Mouse (Mus musculus): ENCODE data around the gene Wnt9b. TPM values are rescaled to one million over a fixed set of nuclear protein-coding genes. Genes with fewer than 3 reads are reported as not detected.
"Not testable (repeated sequence)": the region's sequence is repeated elsewhere in the genome, so short reads cannot be mapped to it uniquely, and the experiment has no call there.

Gene Wnt9b
- under 1 TPM in 1 of 2 experiments, not detected in 1; 0.08 TPM for total RNA-seq (2021)

- no peak for DNase-seq (ENCODE audit: extremely low spot score in 1 of 2, low spot score in 2 of 2)
- intact Hi-C loops (cut with DNase I): no loop called here
Measured at GRCm38 (mm10) chr11:103749306-103750089, at the start of gene Wnt9b. TSS of gene Wnt9b (minus strand) at chr11:103749821.

DNA sequence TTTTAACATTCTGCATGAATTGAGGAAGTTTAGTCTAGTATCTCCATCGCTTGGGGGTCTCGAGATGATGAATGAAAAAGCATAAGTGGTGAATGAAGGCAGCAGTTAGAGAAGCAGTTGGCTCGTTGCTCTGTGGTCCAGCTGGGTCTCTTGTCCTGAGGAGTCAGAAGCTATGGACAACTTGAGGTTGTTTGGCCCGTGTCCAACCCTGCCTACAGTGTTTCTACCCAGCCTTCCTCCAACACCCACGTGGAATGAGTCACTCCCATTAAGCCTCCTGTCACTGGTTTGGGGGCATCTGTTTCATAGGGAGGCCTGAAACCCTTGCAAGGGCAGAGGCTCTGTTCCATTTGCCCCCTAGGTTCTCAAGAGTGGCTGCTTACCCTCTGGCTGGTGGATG lies 40.3 kb upstream of the Wnt9b start:
- no peak for DNase-seq (ENCODE audit: extremely low spot score in 1 of 2, low spot score in 2 of 2)
- intact Hi-C loops (cut with DNase I): no loop called here

DNA sequence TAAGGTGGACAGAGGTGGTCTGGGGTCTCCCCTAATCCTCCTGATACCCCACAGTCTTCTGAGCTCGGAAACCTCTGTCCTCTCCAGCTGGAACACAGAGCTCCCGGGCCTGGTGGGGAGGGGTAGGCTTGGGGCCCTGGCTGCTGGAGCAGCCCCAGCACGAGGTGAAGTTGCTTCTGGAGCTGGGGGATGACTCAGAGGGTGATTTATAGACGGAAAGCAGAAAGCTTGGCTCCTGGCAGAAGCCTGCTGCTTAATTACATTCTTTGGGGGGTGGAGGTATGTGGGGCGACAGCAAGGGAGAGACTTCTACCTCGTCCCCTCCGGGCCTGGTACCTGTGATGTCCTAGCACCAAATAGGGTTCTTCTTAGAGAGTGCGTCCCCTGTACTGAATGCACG lies 30.5 kb upstream of the Wnt9b start:
- no peak for DNase-seq (ENCODE audit: extremely low spot score in 1 of 2, low spot score in 2 of 2)
- intact Hi-C loops (cut with DNase I): no loop called here

DNA sequence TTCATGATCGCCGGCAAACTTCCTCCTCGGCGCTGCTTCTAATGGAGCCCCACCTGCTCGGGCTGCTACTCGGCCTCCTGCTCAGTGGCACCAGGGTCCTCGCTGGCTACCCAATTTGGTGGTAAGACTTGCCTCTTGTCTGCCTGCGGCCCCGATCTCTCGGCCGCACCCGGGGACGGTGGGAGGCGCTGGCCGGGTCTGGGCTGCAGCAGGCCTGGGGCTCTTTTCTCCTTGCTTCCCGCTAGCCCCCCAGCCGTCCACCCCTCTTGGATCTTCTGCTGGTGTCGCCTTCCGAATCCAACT lies 24.6 kb upstream of the Wnt9b start:
- intact Hi-C loops (cut with DNase I): no loop called here
- no peak for DNase-seq (ENCODE audit: extremely low spot score in 1 of 2, low spot score in 2 of 2)

- intact Hi-C loops (cut with DNase I): no loop called here
- DNase-seq (ENCODE audit: extremely low spot score in 1 of 2, low spot score in 2 of 2): no peak
Measured at GRCm38 (mm10) chr11:103773387-103774227, 24.0 kb upstream of the Wnt9b start, which contains the start of gene Wnt3. TSS of gene Wnt3 (plus strand) at chr11:103774150.

DNA sequence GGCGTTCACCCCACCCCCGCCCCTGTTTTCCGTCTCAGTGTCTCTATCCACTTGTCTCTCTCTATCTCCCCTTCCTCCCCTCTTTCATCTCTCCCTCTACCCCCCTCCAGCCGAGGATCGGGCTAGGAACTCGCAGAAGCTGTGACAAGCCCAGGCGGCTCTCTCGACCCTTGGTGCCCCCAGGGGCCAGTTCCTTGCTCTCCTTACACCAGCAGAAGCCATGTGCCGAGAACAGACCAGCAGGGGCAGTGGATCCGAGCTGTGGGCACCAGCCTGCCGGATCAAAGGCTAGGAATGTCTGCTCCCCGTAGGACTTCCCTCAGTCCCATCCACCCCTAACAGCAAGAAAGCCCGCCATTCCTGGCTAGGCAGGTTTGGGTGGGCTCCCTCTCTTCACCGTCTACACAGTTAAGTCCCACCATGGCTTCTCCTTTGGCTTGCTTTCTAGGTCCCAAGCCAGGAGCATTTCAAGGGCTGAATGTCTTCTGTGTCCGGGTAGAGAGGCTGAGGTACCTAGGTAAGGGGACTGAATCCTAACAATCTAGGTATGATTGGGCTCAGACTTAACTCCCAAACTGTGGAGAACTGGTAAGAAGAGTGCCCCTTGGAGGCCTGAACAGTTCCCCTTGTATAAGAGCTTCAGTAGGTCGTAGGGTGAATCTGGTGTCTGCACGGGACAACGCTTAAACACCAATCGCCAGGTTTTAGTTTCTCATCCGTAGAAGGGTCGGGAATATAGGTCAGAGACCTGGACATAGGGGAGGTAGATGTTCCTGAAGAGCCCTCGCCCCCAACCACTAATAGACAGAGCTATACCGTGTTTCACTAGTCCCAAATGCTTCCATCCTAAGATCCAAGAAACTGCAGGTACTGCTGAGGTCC lies 23.1 kb upstream of the Wnt9b start:
- intact Hi-C loops (cut with DNase I): no loop called here
- DNase-seq (ENCODE audit: extremely low spot score in 1 of 2, low spot score in 2 of 2): no peak

GRCm38 (mm10) chr11:103771160-103771817 lies 21.7 kb upstream of the Wnt9b start:
- DNase-seq (ENCODE audit: extremely low spot score in 1 of 2, low spot score in 2 of 2): no peak
- intact Hi-C loops (cut with DNase I): no loop called here

DNA sequence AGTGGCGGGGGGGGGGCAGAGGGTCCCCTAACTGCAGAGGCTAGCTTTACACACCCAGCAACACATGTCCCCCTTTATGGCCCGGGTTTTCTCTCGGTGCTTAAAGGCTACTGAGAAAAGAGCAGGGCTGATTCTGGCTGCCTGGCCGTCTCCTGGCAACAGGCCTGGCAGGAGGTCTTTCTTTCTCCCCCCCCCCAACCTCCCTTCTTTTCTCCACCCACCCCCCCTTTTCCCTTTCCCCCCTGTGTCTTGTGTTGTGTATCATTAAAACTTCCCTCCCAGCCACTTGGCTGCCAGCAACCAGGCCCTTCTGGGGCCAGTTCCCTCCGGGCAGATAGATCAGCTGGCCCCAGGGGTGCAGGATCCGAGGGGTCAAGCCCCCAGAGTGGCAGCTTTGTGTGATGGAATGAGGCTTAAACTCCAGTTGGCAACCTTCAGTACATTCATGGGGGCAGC lies 16.0 kb upstream of the Wnt9b start:
- no peak for DNase-seq (ENCODE audit: extremely low spot score in 1 of 2, low spot score in 2 of 2)
- intact Hi-C loops (cut with DNase I): no loop called here

DNA sequence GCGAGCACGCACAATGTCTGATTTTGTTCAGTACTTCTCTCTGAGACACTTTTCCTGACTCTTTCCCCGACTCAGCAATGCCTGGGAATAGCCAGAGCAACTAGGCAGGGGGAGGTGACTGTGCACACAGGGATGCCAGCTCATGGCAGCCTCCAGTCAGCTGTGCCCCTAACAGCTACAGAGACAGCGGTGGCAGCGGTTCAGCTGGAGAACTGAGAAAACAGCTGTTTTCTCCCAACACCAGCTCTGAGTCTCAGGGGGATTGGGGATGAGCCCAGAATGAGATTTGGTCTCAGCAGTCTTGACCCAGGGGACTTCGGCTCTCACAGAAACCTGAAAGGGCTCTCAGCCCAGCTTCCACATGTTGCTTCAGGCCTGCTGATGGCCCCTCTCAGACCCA lies 15.0 kb upstream of the Wnt9b start:
- intact Hi-C loops (cut with DNase I): loop anchor here (5.0 kb wide), 1 partner anchor 433 kb away; no protein-coding TSS in a partner anchor
- no peak for DNase-seq (ENCODE audit: extremely low spot score in 1 of 2, low spot score in 2 of 2)

DNA sequence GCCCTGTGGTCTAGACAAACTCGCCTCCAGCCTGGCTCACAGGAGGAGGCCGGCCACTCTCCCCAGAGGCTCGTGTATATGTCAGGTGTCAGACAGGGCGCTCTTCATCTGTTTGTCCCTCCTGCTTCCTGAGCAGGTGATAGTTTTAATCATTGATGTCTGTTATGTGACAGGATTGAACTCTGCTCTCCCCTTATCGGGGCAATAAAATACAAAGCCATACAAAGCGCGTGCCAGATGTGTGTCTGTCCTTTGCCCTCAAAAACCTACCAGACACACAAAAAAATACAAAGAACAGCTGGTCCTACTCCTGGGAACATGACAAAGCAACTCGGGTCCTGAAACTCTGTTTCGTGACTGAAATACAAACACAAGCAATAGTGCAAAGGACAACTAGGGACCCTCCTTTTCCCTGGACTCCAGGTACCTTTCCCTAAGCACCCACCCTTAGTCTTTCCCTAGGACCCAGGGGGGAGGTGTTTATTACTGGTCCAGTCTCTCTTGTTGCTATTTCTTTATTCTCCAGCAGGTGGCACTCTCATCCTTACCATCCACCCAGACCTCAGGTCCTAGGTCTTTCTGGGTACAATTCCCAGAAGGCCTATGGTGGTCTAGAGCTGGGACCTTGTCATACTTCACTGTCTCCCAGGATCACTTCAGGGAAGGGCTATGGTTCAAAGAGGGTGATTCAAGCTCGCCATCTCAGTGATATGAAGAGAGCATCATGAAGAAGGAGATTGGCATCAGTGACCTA lies 14.0 kb upstream of the Wnt9b start:
- DNase-seq (ENCODE audit: extremely low spot score in 1 of 2, low spot score in 2 of 2): peak in 1 of 2 experiments; percentile 61
- intact Hi-C loops (cut with DNase I): loop anchor here (1.0 to 5.0 kb wide), 2 partner anchors 148 to 434 kb away; no protein-coding TSS in a partner anchor

DNA sequence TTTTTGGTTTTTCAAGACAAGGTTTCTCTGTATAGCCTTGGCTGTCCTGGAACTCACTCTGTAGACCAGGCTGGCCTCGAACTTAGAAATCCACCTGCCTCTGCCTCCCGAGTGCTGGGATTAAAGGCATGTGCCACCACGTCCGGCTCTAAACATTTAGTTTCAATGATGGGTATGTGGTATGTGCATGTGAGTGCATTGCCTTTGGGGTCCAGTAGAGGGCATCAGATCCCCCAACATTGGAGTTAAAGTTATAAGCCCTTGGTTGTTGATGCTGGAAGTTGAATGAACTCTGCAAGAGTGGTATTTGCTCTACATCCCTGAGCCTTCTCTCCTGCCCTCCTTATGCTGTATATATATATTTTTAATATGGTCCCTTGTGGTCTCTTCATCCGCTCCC lies 11.3 kb upstream of the Wnt9b start:
- intact Hi-C loops (cut with DNase I): loop anchor here (5.0 kb wide), 1 partner anchor 436 kb away; no protein-coding TSS in a partner anchor
- DNase-seq (ENCODE audit: extremely low spot score in 1 of 2, low spot score in 2 of 2): not testable (repeated sequence)

DNA sequence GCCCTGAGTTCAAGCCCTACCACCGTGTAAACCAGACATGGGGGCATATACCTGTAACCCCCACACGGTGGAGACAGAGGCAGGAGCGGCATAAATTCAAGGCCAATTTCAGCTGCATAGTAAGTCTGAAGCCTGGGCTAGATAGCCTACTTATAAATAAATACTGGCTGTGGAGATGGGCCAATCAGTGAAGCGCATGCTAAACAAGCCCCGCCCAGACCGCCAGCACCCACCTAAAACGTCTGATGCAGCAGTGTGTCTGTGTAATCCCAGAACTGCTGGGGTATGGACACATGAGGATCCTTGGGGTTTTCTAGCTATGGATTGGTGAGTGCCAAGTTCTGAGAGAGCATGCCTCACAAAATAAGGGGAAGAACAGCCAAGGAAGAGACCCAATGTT lies 10.5 kb upstream of the Wnt9b start:
- intact Hi-C loops (cut with DNase I): loop anchor here (5.0 kb wide), 1 partner anchor 437 kb away; no protein-coding TSS in a partner anchor
- DNase-seq (ENCODE audit: extremely low spot score in 1 of 2, low spot score in 2 of 2): no peak

DNA sequence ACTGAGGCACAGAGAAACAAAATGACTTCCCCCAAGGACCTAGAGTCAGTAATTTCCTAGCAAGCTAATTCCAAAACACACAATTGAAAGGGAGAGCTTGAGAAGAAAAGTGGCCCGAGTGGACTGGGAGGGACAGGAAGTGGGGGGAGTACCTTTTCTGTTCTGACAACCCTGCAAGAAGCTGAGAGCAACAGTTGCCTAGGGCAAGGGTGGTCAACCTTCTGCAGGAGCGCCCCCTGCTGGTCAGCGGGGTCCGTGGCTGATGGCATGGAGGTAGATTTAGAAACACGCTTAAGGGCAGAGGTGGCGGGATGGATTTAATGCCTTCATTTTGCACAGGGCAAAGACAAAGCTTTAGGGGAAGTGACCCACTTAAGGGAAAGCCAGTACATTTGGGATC lies 9.1 kb upstream of the Wnt9b start:
- peak; percentile 13 to 77 for DNase-seq (ENCODE audit: extremely low spot score in 1 of 2, low spot score in 2 of 2)
- intact Hi-C loops (cut with DNase I): loop anchor here (5.0 kb wide), 1 partner anchor 121 kb away; the partner anchor contains the start of gene Lyzl6

- intact Hi-C loops (cut with DNase I): loop anchor here (5.0 kb wide), 1 partner anchor 121 kb away; the partner anchor contains the start of gene Lyzl6
- no peak for DNase-seq (ENCODE audit: extremely low spot score in 1 of 2, low spot score in 2 of 2)
Measured at GRCm38 (mm10) chr11:103758054-103758453, 8.4 kb upstream of the Wnt9b start.

GRCm38 (mm10) chr11:103750612-103751011 lies 991 bp upstream of the Wnt9b start:
- intact Hi-C loops (cut with DNase I): no loop called here

DNA sequence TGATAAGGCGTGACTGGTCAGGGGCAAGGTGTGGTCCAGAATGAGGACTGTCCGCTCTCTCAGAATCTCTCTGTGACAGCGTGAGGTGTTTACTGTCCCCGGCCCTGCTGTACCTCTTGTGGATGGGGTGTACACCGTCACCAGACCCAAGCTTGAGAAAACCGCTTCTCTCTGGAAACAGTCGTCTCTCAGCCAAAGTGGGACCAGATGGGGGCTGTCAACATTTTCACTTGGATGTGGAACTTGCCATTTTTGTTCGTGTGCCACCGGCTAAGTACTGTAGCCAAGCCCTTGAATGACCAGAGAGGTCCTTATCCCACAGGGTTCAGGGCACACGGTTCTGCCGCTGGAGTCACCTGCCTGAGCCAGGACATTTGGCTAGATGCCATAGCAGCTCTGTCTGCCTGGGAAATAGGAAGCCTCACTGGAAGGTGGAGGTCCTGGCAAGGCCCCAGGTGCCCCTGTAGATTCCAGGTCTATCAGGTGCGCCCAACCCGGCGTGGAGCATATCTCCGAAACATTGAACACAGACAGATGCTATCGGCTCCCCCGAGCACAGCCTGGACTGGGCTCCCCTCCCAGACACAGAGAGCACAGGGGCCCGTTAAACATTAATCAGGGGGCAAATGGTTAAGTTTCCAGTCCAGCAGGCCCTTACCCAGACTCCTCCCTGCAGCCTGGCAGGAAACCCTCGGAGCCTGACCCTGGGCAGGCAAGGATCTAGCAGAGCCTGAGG lies 14.4 kb downstream of the Wnt9b start:
- intact Hi-C loops (cut with DNase I): no loop called here
- no peak for DNase-seq (ENCODE audit: extremely low spot score in 1 of 2, low spot score in 2 of 2)

More at GRCm38 (mm10) chr11:103750612-103751011, 991 bp upstream of the Wnt9b start:
- no peak for DNase-seq (ENCODE audit: extremely low spot score in 1 of 2, low spot score in 2 of 2)

All from left cerebral cortex, postnatal 10 days (tissue).